Mouse (Mus musculus) thymus, postnatal 25 days (tissue): Measurements from ENCODE around the gene Kansl1l.

Experiments
- DNase-seq: peaks from one replicate; pipeline ENCODE4 v3.0.0; 2022

Kansl1l gene

GRCm38 (mm10) chr1:66817453-66817839 lies at the start of gene Kansl1l:
Gene Kansl1l (minus strand): TSS chr1:66817562.
- DNase-seq = peak; percentile 96

DNA sequence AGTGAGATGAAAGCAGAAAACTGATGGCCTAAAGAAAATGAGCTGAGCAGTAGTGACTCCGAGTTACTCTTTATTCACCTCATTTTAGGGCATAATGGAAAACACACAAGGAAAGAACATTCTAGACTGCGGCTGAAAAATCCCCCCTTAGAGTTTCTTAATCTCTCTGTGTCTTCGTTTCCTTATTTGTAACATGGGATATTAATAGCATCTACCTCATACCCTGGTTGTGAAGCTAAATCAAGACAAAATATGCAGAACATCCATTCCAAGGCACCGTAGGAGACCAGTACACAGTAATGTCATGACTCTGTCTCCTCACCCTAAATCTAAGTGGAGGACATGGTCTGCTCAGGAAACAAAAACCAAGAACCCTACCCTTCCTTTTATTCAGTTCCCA lies 48.3 kb upstream of the Kansl1l start:
- no peak for DNase-seq

DNA sequence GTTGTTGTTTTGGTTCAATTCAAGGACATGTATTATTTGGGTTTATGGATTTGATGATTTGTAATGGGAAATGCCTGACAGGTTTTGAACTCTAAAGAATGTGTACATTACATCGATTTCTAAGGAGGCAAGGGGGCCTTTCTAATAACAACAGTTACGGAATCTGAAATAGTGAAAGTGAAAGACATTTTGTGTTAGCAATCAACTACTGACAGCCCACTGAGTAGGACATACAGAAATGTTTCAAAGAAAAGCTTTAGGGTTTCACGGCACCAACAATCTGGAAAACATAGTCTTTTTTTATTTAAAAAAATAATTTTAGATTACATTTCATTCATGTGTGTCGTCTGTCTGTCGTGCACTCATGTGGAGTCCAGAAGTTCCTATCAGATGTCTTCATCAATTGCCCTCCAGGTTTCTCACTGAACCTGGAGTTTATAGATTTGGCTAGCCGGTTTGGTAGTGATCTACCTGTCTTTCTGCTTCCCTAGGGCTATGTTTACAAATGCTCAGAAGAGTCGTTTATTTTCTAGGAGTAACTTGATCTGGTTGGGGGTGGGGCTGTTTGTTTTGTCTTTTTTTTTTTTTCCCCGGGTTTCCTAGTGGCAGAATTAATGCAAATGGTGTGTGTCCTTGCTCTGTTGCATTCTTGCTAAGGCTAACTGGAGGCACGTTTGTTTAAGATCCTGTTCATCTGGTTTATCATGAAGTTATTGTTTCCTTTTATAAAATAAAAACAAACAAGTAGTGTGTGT lies 46.6 kb upstream of the Kansl1l start:
- DNase-seq = no peak

DNA sequence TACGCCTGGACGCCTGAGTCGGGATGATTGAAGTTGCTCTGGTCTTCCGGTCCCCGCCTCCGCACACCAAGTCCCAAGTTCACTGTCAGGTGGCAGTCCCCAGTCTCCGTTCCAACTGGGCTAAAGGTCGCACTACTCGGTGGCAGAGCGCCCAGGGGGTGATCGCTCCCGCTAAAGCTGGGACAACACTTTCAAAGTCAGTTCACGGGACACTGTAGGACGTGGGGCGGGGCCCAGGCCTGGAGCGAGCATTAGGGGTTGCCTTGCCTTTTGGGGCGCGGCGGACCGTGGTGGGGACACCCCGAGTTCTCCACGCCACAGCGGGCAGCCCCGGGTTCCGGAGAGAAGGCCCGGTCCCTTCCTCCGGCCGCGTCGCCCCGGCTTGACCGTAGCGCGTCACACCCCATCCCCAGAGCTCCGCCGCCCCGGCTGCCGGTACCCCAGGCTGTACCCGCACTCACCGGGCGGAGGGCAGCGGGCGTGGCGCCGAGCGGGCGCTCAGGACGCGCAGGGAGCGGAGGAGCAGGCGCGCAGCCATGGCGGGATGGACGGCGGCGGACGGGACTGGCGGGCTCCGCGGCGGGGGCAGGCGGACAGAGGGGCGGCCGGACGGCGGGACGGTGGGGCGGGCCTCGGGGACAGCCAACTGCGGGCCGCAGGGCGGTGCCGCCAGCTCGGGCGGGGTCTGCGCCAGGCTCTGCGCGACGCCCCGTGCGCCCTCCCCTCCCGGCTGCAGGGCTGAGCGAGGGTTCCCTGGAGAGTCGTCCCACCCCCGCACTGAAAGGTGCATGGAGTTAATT lies 45.5 kb upstream of the Kansl1l start, which contains the start of gene Acadl:
Acadl (minus strand) TSS at position 566 of the 800 bp plus-strand sequence.
- peak; percentile 72 for DNase-seq

DNA sequence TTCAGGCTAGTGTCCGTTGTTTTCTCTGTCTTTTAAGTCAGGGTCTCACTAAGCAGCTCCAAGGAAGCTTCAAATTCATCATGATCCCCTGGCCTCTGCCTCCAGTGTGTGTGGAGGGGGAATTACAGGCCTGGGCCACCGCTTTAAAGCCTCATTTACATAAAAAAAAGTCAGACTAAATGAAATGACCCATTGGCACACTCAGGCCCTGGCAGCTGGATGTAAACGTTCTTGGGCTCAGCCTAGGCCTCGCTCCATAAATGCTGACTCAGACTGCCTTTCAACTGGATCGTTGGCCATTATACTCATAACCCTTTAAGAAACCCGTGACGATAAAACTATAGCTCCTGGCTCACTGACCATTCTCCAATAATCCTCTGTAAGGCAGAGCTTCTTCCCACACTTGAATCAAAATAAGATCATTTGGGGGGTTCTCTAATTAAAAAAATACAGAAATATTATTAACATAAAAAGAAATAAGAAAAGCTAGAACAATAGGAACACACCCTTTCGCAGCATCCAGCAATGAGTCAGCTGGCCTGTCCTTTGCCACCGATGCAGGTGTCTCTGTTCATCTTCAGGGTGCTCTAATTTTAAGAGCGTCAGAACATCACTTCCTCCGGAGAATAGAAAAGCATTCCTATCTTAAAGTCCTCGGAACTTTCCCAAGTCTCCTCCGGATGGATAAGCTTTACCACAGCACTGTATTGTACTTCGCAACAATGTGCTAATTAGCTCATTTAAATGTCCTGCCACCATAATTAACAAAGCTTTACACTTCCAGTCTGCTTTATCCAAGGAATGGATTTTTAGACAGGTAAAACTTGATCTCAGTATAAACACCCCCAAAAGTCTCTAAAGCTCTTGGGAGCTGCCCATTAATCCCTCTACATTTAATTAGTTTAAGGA lies 44.7 kb upstream of the Kansl1l start:
- no peak for DNase-seq

- peak; percentile 43 for DNase-seq
These were observed 30.1 kb upstream of the Kansl1l start for GRCm38 (mm10) chr1:66847506-66847905.

DNA sequence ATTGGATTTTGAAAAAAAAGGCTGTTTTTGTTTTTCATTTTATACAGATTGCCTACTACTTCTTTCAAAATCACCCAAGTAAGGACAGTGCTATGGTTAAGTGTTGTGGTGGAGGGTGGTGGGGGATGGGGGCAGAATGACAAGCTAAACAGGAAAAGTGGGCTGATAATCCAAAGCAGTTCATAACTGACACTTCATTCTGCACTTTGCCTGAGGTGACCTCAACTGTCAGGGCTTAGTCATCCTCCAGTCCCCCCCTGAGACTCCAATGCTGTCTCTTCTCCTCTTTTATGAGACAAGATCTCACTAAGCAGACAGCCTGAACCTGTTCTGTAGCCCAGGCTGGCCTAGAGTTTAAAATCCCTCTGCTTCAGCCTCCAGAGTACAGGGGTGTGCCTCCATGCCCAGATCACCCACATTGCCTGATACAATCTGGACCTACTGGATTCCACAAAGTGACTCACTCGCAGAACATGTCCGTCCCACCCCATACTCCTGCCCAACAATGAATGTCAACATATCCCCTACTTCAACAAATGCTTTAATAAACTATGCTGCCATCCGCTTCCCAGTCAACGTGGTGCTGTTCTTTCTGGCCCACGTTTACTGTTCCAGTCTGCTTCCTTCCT lies 28.4 kb upstream of the Kansl1l start:
- no peak for DNase-seq

- DNase-seq = no peak
These were observed 24.6 kb upstream of the Kansl1l start for GRCm38 (mm10) chr1:66841938-66842337.

DNA sequence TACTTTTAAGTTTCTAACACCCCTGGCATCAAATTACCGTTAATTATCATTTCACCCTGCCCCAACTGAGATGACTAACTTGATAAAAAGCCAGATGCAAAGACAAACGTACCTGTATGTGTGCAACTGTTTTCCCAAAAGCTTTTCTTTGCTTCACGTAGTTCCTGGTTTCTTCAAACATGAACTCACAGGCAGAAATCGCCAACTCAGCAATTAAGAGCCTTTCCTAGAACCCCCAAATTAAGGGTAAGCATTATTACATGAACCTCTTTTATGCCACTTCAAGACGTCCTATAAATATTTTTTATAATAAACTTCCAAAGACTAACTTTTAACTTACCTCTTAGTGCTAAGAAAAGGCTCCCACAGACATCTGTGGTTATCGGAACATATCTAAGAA lies 24.1 kb upstream of the Kansl1l start:
- no peak for DNase-seq

GRCm38 (mm10) chr1:66839755-66840438 lies 22.5 kb upstream of the Kansl1l start:
- no peak for DNase-seq

- no peak for DNase-seq
These were observed 21.8 kb upstream of the Kansl1l start for GRCm38 (mm10) chr1:66839135-66839534.

DNA sequence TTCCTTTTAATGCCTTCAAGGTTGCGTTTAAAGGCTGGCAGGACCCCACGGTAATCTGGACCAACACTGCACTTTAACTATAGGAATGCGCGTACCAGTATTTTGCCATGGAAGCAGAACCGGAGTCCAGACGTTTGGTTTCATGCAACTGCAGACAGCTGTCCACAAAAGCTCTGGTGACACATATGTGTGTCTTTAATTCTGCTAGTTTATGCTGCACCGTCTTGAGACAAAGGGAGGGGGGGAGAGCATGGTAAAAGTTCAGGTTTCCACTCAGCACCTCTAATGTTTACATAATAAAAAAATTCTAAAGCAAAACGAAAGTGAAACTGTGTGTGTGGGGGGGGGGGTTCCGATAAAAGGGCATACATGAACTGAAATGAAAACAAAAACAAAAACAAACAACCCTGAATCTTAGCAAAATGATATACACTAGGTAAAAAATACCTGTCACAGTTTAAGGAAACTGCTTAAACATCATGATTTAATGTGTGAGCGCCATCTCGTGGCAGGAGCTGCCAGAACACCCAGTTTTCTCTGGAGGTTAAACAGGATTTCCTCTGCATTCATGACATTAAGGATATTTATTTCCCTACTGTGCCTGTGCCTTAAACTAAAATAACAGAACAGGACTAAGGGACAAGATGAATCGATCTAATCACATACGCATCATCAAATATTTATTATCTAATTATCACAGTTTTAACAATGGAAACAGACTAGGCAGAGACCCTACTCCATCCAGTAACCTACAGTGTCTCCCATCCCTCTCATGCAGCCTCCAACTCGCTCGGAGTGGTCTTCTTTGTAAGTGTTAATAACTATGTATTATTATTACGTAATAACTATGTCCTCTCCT lies 21.1 kb upstream of the Kansl1l start:
- peak; percentile 83 for DNase-seq

GRCm38 (mm10) chr1:66837207-66837606 lies 19.8 kb upstream of the Kansl1l start:
- no peak for DNase-seq

- no peak for DNase-seq
These were observed 15.3 kb upstream of the Kansl1l start for GRCm38 (mm10) chr1:66832636-66833165.

DNA sequence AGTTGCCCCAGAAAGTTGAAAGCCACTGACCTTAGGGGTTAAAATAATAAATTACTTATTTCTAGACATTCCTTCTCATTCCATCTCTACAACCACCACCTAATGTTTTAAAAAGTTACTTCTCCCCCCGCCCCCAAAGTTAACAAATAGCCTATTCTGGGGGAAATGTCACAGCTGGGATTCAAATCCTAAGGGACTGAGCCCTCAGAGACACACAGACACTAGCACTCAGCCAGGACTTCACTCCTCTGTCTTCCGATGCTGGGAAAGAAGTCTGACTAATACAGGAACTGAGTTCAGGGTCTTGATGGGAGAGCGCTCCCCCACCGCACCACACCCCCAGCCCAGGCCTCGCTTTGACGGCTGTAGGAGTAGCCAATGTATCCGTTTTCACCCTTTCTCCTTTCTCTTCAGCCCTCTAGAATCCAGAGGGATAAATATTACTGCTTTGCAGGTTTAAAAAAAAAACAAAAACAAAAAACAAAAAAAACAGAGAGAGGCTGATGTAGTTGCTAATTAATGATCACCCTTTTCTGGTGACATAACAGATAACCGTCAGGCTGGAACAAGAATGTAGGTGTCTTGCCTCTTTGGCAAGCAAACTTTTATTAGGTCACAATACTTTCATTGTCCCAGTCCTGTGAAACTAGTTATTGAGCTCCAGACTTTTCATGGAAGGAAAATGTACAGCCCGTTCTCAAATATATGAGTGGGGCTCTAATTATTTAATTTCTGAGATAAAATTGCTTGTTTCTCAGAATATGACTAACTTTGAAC lies 14.7 kb upstream of the Kansl1l start:
- DNase-seq = no peak

DNA sequence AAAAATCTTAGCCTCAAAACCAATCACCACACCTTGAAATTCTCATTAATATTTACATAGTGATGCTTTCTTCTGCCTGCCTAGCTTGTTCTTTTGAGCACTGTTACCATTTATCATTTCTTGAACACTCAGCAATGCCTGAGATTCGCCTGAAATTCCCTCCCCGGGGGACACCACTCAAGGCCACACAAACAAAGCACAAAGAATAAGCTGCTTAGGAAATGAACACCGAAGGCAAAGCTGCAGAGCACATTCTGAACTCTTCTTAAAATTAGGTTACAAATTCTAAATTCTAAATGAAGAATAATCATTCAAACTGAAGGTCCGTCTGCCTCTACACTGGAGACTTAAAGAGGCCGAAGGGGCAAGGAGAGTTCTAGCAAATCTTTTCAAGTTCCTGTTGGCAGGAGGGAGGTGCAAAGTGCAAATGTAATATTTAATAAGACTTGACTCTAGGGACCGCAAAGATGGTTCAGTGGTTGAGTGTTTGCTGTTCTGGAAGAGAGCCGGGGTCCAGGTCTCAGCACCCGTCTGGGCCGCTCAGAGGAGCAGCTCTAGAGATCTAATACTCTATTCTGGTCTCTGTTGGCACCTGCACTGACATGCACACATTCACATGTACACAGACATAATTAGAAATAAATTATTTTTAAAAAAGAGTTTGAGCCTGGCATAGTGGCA lies 12.2 kb upstream of the Kansl1l start:
- DNase-seq = no peak

DNA sequence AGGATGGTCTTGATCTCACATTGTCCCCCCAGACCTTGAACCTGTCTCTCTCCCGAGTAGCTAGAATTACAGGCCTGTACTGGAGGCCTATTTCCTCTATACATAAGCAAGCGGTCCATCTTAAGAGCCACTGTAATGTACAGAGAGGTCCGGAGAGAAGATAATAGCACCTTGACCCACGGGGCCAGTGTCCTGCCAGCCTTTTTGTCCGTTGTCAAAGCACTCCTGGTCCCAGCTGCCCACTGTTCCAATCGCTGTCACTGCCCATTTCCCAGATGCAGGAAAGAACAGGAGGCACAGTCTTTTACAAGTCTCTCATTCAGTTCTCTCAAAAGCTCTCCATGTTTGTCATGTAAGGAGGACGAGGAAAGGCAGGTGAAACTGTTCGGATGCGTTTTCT lies 4.6 kb upstream of the Kansl1l start:
- DNase-seq = no peak

- no peak for DNase-seq
These were observed 2.9 kb upstream of the Kansl1l start for GRCm38 (mm10) chr1:66820241-66820640.

- no peak for DNase-seq
These were observed 528 bp upstream of the Kansl1l start for GRCm38 (mm10) chr1:66817865-66818315.
